Mouse (Mus musculus): ENCODE measurements around the gene Wdr83.

GRCm38 (mm10) chr8:85035165-85035727, 45.9 kb downstream of the Wdr83 start:
- TF ChIP-seq CTCF (IDR thresholded peaks at IDR 0.05; ENCODE audit: borderline replicate concordance, insufficient read depth, low read depth, low read length) (no peak), POLR2A (IDR thresholded peaks at IDR 0.05; ENCODE audit: borderline replicate concordance, insufficient read depth, low read length) (no peak)
